Mouse (Mus musculus) right cerebral cortex, adult 18-20 months (tissue): ENCODE results near the gene Tmem186.

Experiments
- DNase-seq: peaks from one replicate; pipeline ENCODE4 v3.0.0; 2022; ENCODE audit warnings: mixed read lengths

Tmem186 gene

DNA sequence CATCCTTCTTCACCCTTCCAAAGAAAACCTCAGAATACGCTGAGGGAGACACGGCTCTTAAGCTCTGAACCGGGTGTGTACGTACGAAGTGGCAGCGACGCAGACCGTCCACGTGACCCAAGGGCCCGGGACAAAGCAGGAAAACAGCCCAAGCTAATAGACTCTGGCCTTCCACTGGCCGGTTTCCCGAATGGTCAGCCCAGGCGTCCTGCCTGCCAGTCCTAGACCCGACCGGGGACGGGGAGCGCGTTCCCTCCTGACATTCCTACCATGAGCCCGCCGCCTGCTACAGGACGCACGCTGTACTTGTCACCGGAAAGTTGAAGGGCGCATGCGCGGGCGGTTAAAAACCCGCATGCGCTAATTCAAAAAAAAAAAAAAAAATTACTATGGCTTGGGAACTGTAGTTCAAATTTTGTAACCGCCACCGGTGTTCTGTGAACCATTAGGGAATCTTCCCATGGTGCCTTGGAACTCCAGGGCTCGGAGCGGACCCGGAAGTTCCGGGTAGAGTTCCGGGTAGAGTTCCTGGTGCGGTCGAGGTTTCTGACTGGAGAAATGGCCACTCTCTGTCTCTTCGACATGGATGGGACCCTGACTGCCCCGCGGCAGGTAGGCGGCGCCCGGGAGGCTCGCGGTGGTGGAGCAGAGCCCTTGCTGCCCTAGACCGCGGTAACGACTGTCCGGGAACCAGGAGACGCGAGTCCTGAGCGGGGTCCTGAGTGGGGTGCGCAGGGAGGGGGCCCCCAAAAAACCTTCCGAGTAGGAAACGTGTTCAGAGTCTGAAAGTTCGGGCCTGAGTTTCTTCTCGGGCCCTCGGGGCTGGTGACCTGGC lies at the start of gene Tmem186, which contains the start of gene Pmm2:
Gene Tmem186, minus strand, starts transcription at position 496 of the 835 bp plus-strand sequence.
Gene Pmm2, plus strand, starts transcription at position 458 of the 835 bp plus-strand sequence.
- peak; percentile 92 for DNase-seq

DNA sequence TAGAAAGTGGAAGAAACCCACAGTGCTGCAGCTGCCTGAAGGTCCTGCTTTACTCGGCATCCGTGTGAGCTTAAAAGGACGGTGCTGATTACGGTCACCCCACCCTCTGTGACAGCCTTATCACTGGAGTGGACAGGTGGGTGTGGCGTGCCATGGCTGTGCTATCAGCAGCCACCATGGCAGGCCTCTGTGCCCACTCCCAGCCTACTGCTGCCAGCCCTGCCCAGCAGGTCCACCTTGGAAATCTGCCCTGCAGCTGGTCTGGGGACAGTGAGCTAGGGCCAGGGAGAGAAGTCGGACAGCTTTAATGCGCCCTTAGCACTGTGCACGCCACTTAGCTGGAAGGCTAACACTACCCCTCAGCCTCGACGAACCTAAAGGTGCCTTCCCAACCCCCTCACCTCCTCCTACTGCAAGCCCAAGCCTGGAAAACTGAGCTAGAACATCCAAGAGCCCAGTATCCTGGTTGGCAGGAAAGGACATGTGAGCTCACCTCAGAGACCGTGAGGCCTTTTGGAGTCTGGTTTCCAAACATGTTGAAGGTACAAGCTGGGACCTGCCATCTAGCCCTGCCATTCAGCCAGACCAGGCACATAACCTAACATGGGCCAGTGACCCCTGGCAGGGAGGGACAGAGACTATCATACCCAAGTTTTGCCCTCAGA lies 49.5 kb upstream of the Tmem186 start:
- no peak for DNase-seq

DNA sequence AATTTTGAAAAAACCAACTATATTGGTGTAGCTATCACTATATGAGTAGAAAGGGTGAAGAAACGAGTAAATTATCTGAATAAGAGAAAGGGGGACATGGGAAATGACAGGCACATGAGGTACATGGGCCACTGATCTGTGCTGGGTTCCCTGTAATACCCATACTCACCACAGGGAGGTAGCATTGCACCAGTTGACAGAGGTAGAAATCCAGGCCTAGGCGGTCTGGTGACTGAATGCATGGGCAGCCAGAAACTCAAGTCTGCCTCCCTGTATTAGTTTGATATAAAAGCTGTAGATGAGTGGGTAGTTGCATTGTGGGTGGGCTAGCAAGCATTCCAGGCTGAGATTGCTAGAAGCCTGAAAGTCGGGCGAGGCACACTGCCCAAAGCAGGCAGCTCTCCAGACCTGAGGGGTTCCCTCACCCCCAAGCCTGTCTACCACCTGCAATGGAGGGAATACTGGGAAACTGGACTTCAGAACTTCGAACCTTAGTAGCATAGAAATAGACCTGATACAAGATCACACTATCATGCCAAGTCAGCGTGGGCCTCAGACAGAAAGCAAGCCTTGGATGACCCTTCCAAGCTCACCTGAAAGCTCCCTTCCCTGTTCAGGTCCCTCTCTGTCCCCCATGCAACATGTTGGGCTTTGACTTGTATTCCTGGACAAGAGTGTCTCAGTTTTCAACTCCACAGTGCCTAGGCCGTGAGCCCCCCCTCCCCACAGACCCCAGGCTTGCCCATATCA lies 48.8 kb upstream of the Tmem186 start:
- peak; percentile 78 for DNase-seq

DNA sequence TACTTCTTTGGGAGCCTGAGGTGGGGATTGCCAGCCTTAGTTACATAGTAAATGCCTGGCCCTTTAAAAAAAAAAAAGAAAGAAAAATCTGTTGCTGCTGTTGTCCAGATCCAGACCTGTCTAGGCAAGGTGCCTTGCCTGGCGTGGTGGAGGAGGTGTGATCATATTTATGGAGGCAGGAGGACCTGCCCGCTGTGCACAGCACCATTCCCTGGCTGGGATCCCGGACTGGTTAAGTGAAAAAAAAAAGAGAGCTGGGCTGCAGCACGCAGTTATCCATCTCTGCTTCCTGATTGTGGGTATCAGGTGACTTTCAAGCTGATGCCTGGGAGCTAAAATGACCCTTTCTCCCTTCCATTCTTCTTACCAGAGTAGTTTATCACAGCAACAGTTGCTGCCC lies 47.6 kb upstream of the Tmem186 start:
- DNase-seq, result no peak

DNA sequence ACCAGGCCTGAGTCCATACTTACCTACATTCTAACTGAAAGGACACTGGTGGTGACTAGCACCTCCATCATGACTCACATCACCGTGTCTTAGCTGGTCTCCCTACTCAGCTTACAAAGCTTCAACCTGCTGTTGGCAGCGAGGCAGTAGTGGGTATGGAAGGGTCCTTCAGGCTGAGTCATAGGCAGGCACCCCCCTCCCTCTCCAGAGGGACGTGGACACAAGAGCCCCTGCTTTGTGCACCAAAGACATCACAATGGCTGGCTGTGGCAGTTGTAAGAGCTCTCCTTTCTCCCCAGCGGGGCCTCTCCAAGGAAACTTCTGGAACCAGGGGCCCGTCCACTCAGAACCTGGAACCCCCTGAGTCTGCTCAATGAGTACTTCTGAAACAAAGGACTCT lies 43.0 kb upstream of the Tmem186 start, which contains the start of gene Gm5767:
Gene Gm5767, plus strand, starts transcription at position 301 of the 400 bp plus-strand sequence.
- DNase-seq, result no peak

DNA sequence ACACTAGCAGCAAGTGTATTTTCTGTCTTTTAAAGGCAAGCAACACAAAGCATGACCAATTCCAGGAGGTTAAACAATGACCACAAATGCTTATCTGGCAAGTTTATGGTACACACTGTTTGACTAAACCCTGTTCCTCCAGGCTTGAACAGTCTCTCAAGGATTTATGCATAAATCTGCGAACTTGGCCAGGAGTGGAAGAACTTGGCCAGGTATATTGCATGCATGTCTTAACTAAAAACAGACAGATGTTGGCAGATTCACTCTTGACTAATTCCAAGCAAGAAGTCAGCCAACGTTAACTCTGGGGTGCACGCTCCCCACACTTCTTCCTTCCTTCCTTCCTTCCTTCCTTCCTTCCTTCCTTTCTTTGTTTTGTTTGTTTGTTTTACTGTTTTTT lies 42.3 kb upstream of the Tmem186 start:
- DNase-seq, result no peak

DNA sequence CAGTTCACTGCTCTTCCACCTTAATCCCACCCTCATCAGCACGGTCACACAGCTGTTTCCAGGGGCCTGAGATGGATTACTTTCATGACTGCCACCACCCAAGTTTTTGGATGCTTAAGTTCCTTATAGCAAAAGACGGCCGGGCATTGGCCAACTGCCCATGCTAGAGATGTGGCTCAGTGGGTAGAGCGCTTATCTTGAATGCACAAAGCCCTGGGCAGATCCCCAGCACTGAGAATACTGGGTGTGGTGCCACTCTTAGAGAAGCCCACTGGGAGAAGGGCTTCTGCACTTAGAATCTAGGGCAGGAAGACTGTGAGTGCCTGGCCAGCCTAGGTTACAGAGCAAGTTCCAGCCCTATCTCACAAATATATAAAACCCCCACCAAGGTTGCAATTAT lies 41.2 kb upstream of the Tmem186 start:
- DNase-seq, result no peak

DNA sequence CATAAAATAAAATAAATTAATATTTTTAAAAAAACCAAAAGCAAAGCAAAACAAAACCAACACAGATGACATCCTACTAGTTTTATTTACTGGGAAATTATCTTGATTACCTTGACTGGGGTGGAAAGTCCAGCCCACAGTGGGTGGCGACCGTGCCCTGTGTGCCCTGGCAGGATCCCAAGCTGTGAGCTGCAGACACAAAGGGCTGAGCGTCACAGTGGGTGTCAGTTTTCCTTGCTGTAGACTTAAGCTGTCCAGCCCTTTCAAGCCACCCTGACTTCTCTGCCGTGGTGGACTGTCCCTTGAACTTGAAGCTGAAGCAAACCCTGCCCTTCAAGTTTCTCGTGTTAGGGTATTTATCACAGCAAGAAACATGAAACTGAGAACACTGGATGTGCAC lies 40.5 kb upstream of the Tmem186 start:
- DNase-seq, result no peak

DNA sequence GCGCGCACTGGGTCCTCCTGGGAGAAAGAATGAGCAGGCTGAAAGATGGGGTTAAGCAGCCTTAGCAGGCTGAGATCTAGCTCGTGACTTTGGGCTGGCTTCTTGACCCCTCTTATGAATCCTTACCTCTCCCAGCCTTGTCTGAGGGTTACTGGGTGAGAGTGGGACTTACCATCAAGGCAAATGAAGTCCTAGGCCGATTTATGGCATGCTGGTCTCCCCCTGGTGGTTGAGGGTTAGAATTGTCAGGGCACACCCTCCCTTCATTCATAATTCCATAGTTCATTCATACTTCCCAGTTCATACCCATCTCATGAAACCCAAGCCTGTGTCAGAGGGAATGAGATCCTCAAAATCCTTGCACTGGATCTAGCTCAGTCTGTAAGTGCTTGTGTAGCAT lies 39.3 kb upstream of the Tmem186 start:
- peak; percentile 37 for DNase-seq

DNA sequence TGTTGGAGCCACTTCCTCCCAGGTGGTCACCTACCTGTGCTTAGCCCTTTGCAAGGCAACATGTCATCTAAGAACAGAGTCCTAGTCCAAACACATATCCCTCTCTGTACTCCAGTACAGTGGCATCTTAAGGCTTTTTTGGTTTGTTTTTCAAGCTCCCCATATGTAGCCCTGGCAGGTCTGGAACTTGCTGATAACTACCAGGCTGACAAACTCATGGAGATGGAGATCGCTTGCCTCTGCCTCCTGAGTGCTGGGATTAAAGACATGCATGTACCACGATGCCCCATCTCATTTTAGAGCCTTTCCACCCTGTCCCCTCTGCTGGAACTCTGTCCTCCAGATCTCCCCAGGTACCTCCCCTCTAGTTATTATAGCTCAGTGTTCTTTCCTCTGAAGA lies 38.7 kb upstream of the Tmem186 start:
- DNase-seq, result no peak

DNA sequence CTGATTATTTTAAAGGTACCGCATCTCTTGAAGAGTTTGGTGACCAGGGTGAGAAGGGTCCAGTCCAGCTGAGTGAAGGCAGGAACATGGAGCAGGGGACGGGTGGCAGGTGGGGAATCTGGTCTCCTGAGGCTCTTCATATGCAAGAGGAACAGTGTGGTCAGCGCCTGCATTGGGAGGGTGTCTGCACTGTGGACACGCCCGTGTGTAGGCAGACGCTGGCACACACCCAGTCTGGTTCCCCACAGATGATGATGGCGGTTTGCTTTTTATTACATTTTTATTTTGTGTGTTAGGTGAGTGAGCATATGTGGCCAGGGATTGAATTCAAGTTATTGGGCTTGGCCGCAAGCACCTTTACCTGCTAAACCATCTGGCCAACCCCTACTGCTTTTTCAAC lies 38.0 kb upstream of the Tmem186 start:
- DNase-seq, result no peak

DNA sequence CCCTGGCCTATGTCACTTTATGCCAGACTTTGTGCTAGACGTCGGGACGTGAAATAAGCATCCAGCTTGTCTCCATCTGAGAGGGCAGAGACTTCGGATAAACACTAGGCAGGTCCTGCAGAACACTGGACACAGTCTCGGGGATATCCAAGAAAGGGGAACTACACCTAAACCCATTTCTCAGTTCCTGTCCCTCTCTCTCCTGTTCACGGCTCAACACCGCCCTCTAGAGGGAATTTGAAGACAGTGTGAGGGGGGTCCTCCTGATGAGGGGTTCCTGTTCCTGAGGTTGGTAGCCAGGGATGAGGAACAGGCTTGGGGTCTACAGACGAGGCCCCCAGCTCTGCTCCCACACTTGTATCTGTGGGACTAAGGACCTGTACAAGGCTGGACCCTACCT lies 36.7 kb upstream of the Tmem186 start:
- no peak for DNase-seq

DNA sequence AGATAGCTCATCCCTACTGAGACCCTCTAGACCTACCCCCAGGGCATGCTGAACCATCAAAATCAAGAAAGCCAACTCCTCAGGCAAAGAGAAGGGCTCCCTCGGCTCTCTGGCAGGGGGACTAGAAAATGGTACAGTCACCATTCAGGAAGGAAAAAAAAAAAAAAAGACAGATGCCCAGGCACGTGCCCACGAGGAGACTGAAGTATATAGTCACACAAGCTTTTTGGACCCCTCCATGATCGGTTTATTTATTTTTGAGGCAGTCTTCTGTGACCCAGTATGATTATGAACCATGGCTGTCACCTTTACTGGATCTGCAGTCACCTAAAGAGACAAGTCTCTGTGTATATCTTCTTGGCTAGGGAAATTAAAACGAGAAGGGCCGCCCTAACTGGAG lies 35.8 kb upstream of the Tmem186 start:
- DNase-seq, result no peak

DNA sequence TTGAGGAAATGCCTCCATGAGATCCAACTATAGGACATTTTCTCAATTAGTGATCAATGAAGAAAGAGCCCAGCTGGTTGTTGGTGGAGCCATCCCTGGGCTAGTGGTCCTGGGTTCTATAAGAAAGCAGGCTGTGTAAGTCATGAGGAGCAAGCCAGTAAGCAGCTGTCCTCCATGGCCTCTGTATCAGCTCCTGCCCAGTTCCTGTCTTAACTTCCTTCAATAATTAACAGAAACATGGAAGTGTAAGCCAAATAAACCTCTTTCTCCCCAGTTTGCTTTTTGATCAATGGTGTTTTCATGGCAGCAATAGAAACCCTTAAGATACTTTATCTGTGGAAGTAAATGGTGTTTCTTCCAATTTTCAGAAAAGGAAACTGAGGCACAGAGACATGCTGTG lies 35.3 kb upstream of the Tmem186 start:
- no peak for DNase-seq

DNA sequence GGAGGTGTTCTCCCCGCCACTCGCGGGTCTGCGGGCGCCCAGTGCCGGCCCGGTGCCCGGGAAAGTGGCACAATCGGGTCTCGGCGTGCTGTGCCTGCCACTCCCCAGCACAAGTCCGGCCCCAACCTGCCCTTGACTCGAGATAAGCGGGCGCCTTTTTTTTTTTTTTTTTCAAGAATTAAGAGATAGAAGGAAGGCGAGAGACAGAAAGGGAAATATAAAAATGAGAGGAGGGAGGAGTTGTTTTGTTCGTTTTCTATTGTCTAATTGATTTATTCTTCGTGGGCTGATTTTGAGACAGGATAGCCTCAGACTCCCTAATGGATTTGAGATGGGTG lies 34.8 kb upstream of the Tmem186 start:
- no peak for DNase-seq

DNA sequence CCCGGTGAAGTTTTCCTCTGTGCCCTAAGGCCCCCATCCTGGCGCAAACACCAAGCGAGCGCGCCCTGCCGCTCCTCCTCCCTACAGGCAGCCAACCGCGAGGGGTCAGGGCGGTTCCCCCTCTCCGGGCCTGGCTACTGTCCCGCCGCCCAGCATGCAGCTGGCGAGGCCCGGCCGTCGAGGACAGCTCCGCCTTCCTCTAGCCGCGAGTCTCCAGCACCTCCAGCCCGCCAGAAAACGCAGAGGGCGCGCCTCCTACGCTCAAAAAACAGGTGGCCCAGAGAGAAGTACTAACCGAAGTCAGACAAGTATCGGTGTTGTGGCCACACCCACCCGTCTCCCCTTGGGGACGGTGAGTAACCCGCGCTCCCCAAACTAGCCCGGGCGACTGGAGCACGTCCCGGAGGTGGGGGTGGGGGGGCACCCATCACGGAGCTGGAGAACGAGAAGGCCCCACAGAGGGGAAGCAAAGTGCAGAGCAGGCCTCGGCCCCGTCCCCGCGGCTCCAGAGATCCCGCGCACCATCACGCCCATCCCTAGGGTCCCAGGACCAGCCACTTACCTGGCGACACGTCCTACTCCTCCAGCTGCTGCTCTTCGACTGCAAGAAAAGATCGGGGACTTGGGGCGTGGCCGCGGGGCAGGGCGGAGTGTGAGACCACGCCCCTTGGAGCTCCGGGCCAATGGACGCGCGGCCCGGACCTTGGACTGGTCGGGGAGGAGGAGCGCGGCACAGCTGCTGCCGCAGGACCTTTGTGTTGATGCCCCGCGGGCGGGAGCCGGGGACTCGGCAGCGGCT lies 34.2 kb upstream of the Tmem186 start, which contains the start of gene Carhsp1:
Gene Carhsp1, minus strand, starts transcription at position 605 of the 799 bp plus-strand sequence.
- DNase-seq, result peak; percentile 88

DNA sequence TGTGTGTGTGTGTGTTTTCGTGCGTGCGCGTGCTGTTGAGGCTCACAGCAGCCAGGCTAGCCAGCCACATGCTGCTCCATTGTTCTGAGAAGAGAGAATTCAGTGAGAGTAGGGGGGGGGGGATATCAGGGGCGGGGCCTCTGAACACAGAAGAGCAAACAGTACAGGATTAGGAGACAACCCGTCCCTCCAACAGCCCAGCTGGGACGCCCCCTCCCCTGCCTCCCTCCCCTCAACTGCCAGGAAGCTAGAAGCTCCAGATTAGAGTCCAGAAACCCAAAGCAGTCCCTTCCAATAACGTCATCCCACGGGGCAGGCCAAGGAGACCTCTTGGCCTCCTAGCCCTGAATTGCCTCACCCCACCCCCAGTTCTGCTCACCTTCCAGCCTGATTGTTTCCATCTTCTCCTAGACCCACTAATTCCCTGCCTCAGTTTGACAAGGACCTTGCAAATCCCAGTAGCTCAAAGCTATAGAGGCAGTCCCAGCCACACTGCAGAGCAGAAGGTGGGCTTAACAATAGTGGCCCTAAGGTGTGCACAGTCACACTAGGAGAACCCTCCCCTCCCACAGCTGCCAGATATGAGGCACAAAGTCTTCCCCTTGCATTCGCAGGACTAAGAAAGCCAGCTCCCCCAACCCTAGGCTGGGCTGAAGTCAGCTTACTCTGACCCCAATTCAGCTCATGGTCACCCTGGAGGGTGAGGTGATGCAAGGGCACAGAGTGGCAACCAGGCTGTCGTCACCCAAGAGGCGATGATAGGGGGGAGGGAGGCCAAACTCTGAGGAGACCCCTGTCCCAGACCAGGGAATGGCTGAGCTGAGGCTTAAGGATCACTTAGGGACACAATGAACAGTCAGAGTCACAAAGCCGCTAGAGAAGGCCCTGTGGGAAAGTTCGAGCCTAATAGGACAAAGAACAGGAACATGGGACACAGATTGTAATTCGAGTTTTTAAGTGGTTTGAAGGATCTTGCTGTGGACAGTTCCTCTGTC lies 32.8 kb upstream of the Tmem186 start:
- DNase-seq, result no peak

DNA sequence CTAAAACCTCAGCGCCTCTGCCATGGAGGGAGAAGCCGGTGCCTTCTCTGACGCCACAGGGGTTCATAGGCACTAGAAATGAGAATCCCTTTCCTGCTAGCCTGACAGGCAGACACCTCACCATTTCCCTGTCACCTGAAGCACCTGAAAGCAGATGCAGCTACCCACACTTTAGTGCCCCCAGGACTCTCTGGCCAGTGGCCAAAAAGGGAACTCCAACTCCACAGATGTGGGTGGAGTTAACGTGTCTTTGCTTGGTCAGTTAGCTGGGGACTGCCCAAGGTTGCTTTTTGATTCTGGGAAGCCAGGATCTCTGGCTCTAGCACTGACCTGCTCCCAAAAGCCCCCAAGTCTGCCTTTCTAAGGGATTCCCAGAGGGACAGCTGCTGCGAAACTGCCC lies 31.9 kb upstream of the Tmem186 start:
- no peak for DNase-seq

DNA sequence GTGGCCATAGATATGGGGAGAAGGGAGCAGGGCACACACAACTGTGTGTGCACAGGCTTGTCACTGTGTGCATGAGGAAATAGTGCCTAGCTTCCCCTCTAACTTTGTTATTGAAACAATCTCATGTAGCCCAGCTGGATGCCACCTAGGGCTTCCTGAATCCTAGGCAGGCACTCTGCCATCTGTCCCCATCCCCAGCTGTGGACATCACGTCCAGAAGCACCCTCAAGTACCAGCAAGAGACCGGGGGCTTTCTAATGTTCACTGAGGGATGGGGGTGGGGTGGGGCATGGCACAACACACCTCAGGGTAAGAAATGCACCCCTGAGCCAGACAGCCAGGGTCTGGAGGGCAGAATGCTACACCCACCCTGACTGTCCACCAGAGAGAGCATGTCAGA lies 30.9 kb upstream of the Tmem186 start:
- DNase-seq, result no peak

DNA sequence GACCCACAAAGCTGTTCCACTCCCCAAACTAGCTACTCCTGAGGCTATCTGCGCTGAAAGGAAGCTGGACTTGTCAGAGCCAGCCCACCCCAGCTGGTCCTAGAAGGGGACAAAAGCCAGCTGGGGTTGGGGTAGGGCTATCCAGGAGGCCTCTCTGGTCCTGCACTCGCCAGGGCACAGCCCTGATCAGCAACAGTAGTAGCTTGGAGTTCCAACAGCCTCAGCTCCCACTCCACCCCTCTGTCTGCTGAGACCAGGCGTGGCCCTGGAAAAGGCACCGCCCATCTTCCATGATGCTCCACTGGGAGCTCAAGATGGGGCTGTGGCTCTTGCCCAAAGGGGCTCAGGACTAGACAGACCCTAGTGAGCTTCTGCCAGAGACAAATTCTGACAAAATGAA lies 30.3 kb upstream of the Tmem186 start:
- DNase-seq, result no peak

DNA sequence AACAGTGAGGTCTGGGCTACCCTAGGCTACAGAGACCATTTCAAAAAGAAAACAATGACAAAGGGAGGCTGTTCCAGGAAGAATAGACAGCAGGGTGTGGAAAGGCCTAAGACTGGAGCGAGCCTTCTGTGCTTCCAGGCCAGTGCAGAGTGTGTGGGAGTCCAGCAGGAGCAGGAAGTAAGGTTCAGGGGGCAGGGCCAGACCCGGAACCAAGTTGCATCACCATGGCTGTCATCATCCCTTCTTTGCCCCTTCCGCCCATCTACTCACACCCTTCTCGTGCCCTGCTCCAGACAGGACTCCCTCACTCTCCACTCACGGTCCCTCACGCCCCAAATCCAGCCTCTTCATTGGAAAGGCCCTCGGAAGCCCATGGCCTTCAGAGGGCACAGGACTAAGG lies 29.7 kb upstream of the Tmem186 start:
- DNase-seq, result no peak
